Mouse (Mus musculus) neural tube, embryonic 15.5 days (tissue): ENCODE data around the gene Pde6g. TPM values are rescaled to one million over a fixed set of nuclear protein-coding genes. Genes with fewer than 3 reads are reported as not detected.

Source experiments
- ATAC-seq: fragments of 200-750 bp; cut with Nextera tagmentation; 2 replicates; pipeline ENCODE4 v1.8.0; 2017; ENCODE audit warnings: mild to moderate bottlenecking, moderate TSS enrichment, moderate library complexity; ENCODE audit not compliant: low FRiP score
- H3K27ac ChIP-seq: fragments of 300-500 bp; sonication (generic); replicated peaks from 2 replicates; pipeline ENCODE4 v1.5.1; 2015; ENCODE audit warnings: mild to moderate bottlenecking, inconsistent platforms
- H3K27me3 ChIP-seq: fragments of 300-500 bp; sonication (generic); replicated peaks from 2 replicates; pipeline ENCODE4 v1.6.1; 2015; ENCODE audit warnings: inconsistent platforms
- H3K36me3 ChIP-seq: fragments of 300-500 bp; sonication (generic); 2 replicates; pipeline ENCODE4 v1.6.1; 2015; ENCODE audit warnings: inconsistent platforms
- H3K4me1 ChIP-seq: fragments of 300-500 bp; sonication (generic); 2 replicates; pipeline ENCODE4 v1.6.1; 2015; ENCODE audit warnings: inconsistent platforms
- H3K4me2 ChIP-seq: fragments of 300-500 bp; sonication (generic); 2 replicates; pipeline ENCODE4 v1.6.1; 2015; ENCODE audit warnings: inconsistent platforms, mild to moderate bottlenecking, moderate library complexity
- H3K4me3 ChIP-seq: fragments of 300-500 bp; sonication (generic); replicated peaks from 2 replicates; pipeline ENCODE4 v1.5.1; 2015; ENCODE audit warnings: mild to moderate bottlenecking, inconsistent platforms
- H3K9ac ChIP-seq: fragments of 300-500 bp; sonication (generic); replicated peaks from 2 replicates; pipeline ENCODE4 v1.6.1; 2015; ENCODE audit warnings: mild to moderate bottlenecking, inconsistent platforms
- H3K9me3 ChIP-seq: fragments of 300-500 bp; sonication (generic); replicated peaks from 2 replicates; pipeline ENCODE4 v1.6.1; 2016; ENCODE audit warnings: inconsistent platforms
- WGBS: fragments of 180-500 bp; shearing (Covaris S2); methylation state at CpG from one replicate; pipeline ENCODE4 v1.1.7; 2015; ENCODE audit warnings: mixed read lengths; 5-methylcytosine and 5-hydroxymethylcytosine counted together
- polyA plus RNA-seq: library from polyadenylated mRNA; unstranded; fragments of >200 nt; fragmentation: Nextera tagmentation; extraction: Ambion mirVana; gene quantifications from 2 replicates; pipeline ENCODE4 v1.2.1, GENCODE M21; 2015

The Pde6g gene
- polyA plus RNA-seq: 0.09 and 0.28 TPM in 2 replicates

DNA sequence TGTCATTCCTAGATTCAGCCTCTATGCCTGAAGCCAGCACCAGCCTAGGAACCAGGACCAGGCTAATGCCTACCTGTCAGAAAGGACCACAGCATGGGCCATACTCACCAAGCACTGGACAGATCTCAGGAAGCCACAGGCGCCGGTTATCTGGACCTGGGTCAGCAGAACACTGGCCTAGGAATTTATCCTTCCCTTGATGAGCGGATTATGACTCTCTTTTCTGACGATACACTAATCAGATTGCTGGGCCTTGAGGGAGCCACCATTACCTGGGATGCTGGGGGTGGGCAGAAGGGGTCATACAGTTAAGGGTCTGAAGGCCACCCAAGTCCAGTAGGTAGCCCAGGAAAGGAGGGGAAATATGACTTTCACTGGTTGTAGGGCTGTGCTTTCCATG, at the start of gene Pde6g:
TSS of gene Pde6g (minus strand) at position 195 of the 400 bp plus-strand sequence.
- Histone ChIP-seq H3K27me3 (no peaks in the 10 kb centered on the region), H3K9me3 (no peaks in the 10 kb centered on the region), H3K4me1 (peaks cover 9% of the 10 kb centered on the region), H3K4me3 (no peak within 1 kb of the TSS), H3K9ac (no peak within 1 kb of the TSS), H3K4me2 (no peak within 1 kb of the TSS), H3K36me3 (peaks cover 5% of the 10 kb centered on the region; the same call in 1 of the 2 replicates), H3K27ac (no peak within 1 kb of the TSS)
- WGBS: 93% methylated on average over 4 of the region's 4 CpGs
- ATAC-seq: no peak

DNA sequence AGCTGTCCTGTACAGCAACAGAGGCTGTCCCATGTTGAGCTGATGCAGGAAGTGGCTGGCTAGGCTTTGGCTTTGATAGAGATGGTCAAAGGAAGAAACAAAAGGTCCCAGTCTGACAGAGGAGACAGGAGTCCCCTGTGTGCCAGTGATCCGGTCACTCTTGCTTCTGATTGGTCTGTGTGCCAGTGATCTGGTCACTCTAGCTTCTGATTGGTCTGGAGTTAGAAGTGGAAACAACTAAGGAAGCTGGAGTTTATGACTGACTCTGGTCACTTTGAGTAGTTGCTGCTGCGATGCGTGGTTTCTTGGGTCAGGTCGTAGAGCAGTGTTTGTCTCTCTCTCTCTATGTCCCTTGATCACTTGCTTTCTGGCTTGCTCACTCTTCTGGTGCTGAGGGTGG, 48.4 kb upstream of the Pde6g start:
- WGBS: 83% methylated on average over 4 of the region's 4 CpGs
- Histone ChIP-seq H3K9ac (no peak overlapping the region), H3K4me1 (no peaks in the 10 kb centered on the region), H3K4me2 (no peak overlapping the region), H3K9me3 (no peaks in the 10 kb centered on the region), H3K27ac (no peak overlapping the region), H3K4me3 (no peak overlapping the region), H3K36me3 (peaks cover 23% of the 10 kb centered on the region), H3K27me3 (no peaks in the 10 kb centered on the region)
- ATAC-seq: no peak

DNA sequence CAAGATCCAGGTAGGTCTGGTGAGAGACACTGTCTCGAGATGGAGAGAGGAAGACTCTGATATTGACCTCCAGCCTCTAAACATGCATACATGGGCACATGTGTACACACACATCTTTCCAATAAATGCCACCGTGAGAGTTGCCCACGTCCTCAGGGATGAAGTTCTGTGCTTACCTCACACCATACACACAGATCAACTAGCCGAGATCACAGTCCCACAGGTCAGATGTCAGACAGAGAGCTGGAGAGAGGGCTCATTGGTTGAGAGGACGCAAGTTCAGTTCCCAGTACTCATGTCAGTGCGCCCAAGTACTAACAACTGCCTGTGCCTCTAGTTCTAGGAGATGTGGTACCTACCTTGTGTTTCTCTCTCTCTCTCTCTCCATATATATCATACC, 47.7 kb upstream of the Pde6g start:
- 66% methylated on average over 6 of the region's 6 CpGs for WGBS
- Histone ChIP-seq H3K9ac (no peak overlapping the region), H3K9me3 (no peaks in the 10 kb centered on the region), H3K36me3 (peaks cover 25% of the 10 kb centered on the region), H3K4me1 (no peaks in the 10 kb centered on the region), H3K4me3 (no peak overlapping the region), H3K4me2 (no peak overlapping the region), H3K27ac (no peak overlapping the region), H3K27me3 (no peaks in the 10 kb centered on the region)
- ATAC-seq: no peak

DNA sequence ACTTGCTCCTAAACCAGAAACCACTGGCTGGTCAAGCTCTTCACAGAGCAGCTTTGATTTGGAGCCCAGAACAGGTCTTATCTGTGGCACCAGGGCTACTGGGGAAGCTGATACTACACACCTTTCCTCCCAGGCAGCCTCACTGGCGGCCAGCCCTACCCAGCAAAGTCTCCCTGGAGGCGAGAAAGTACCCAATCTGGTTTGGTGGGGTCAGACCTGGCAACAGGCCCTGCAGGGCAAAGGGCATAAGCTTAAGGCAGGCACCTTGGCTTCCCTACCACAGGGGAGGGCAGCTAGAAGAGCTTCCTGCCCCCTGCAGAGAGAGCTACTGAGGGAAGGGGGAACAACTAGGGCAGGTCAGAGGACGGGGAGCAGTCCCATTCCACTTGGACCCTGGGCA, 47.1 kb upstream of the Pde6g start:
- no peaks in the 10 kb centered on the region for H3K27me3 ChIP-seq
- no peak for ATAC-seq
- no peaks in the 10 kb centered on the region for H3K9me3 ChIP-seq

DNA sequence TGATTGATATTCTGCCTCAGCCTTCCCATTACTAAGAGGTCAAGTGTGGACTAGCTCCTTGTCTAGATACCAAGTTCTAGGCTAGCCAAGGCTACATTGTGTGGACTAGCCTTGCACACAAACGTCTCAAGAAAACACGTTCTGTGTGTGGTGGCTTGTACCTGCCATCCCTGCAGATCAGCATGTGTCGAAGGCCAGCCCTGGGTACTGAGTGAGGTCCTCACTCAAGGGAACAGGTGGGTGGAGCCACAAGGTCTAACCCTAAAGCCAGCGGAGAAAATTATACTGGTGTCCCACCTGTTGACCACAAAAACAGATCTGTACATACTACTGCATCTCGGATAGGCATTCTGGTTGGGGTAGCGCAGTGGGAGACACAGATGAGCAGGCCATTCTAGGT, 46.6 kb upstream of the Pde6g start:
- Histone ChIP-seq H3K9me3 (no peaks in the 10 kb centered on the region), H3K9ac (no peak overlapping the region), H3K27ac (no peak overlapping the region), H3K4me1 (no peaks in the 10 kb centered on the region), H3K36me3 (peaks cover 34% of the 10 kb centered on the region), H3K4me2 (no peak overlapping the region), H3K27me3 (no peaks in the 10 kb centered on the region), H3K4me3 (no peak overlapping the region)
- 85% methylated on average over 6 of the region's 6 CpGs for WGBS
- no peak for ATAC-seq

More for the DNA sequence above, 47.1 kb upstream of the Pde6g start:
- H3K27ac ChIP-seq: no peak overlapping the region
- 27% methylated on average over 3 of the region's 3 CpGs for WGBS
- H3K9ac ChIP-seq: no peak overlapping the region
- no peak overlapping the region for H3K4me3 ChIP-seq
- peaks cover 29% of the 10 kb centered on the region for H3K36me3 ChIP-seq
- no peaks in the 10 kb centered on the region for H3K4me1 ChIP-seq
- no peak overlapping the region for H3K4me2 ChIP-seq

DNA sequence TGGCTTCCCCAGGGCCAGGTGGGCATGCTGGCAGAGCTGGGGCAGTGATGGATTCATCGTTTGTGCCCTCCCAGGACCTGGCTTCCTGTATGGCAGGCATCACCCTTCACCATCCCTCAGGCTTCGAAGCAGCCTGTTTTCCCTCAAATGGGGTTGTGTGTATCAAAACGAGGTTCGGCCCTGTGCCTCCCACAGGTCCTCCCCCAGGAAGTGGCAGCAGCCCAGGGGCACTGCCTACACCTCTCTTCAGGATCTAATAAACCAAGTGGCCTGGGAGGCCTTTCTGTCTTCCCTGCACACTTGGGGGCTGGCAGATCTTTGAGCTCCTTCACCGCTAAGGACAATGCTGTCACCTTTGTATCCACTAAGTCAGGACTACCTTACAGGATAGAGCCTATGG, 45.6 kb upstream of the Pde6g start:
- no peak for ATAC-seq
- H3K36me3 ChIP-seq: peaks cover 40% of the 10 kb centered on the region
- 96% methylated on average over 5 of the region's 5 CpGs for WGBS

DNA sequence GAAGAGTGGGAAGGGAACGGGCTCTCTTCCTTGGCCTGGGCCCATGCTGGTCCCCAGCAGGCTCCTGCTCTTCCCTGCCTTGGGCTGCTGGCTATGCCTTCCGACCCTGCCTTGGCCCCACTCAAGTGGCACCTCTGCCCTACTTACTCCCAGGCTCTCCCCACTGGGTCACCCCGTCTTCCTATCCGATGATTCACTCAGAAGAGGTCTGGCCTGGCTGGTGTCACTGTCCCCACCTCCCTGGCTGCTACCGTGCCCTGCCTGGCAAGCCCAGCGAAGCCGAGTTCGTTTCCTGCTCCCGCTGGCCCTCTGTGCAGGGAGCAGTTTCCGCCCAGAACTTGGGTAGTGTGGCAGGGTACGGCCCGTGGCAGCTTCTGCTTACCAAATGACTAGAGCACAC, 44.9 kb upstream of the Pde6g start:
- H3K36me3 ChIP-seq: peaks cover 40% of the 10 kb centered on the region
- H3K27ac ChIP-seq: no peak overlapping the region
- peaks cover 11% of the 10 kb centered on the region for H3K4me1 ChIP-seq
- H3K4me2 ChIP-seq: no peak overlapping the region
- WGBS: 95% methylated on average over 12 of the region's 12 CpGs
- H3K4me3 ChIP-seq: no peak overlapping the region
- H3K27me3 ChIP-seq: no peaks in the 10 kb centered on the region
- no peak overlapping the region for H3K9ac ChIP-seq
- H3K9me3 ChIP-seq: no peaks in the 10 kb centered on the region
- no peak for ATAC-seq

More for the DNA sequence above, 45.6 kb upstream of the Pde6g start:
- H3K27me3 ChIP-seq: no peaks in the 10 kb centered on the region
- H3K27ac ChIP-seq: no peak overlapping the region
- no peak overlapping the region for H3K9ac ChIP-seq
- peaks cover 5% of the 10 kb centered on the region for H3K4me1 ChIP-seq
- no peaks in the 10 kb centered on the region for H3K9me3 ChIP-seq
- H3K4me3 ChIP-seq: no peak overlapping the region
- no peak overlapping the region for H3K4me2 ChIP-seq

DNA sequence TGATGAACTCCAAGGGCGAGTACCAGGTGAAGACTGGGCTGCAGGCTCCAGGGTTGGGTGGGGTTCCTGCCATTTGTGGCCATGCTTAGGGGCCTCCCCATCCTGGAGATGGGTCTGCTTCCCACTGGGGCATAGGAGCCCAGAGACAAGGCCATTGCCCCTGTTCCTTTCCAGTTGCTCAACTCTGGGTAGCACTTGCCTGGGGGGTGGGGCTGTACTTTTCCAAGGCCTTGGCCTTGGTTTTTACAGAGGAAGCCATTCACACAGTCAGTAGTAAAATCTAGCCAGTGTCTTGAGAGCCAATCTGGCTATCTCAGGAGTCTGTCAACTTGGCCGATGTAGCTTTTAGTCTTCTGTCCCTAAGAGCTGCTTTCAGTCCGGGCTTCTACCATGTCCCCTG, 44.1 kb upstream of the Pde6g start:
- H3K9me3 ChIP-seq: no peaks in the 10 kb centered on the region
- no peak overlapping the region for H3K4me2 ChIP-seq
- no peak overlapping the region for H3K27ac ChIP-seq
- WGBS: 90% methylated on average over 3 of the region's 3 CpGs
- H3K9ac ChIP-seq: no peak overlapping the region
- peaks cover 40% of the 10 kb centered on the region for H3K36me3 ChIP-seq
- H3K27me3 ChIP-seq: no peaks in the 10 kb centered on the region
- peaks cover 19% of the 10 kb centered on the region for H3K4me1 ChIP-seq
- no peak overlapping the region for H3K4me3 ChIP-seq
- no peak for ATAC-seq

DNA sequence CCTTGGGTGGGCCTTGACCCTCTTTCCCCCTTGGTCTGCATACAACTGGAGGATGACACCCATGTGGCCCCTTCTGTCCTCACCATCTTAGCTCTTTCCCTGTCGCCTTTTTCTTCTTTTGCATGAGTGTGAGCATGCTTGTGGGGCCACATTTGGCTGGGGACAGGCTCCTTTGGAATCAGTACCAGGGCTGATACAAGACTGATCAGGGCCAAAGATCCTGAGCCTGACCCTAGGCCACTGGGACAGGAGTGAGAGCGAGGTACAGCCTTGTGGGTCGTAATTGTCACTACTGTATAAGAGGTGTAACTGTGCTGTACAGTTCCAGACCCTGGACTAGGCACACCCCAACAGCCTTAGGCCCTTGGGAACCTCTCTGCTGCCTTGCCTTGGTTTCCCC, 40.6 kb upstream of the Pde6g start:
- Histone ChIP-seq H3K36me3 (peaks cover 42% of the 10 kb centered on the region), H3K4me1 (peaks cover 43% of the 10 kb centered on the region), H3K4me2 (peak overlapping the region; percentile 99; the same call in 1 of the 2 replicates), H3K27ac (no peak overlapping the region), H3K4me3 (peak overlapping the region; percentile 99; the same call in 1 of the 2 replicates), H3K27me3 (no peaks in the 10 kb centered on the region), H3K9me3 (no peaks in the 10 kb centered on the region), H3K9ac (0 out of 2 replicates have a peak overlapping the region, but pooled peaks have one; percentile 82)
- no peak for ATAC-seq
- WGBS: 86% methylated on average over 3 of the region's 3 CpGs

DNA sequence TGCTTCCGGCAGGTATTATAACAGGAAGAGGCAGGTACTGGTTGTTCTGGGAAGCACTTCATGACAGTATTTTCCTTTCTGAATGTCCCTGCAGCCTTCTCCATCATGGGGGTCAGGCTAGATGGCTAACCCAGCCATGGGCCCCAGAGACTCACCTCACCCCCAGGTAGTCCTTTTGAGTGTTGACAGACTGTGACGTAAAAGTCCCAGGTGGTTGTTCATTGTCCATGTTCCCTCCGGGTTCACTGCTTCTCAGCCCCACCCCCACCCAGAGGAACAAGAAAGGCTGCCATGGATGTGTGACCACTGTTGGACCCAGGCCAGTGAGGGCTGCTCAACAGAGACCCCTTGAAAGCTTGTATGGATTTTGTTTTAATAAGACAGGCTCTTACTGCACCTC, 40.1 kb upstream of the Pde6g start:
- H3K9ac ChIP-seq: peak overlapping the region; percentile 82
- no peak for ATAC-seq
- H3K27ac ChIP-seq: peak overlapping the region; percentile 83
- no peaks in the 10 kb centered on the region for H3K9me3 ChIP-seq
- peak overlapping the region; percentile 99 for H3K4me2 ChIP-seq
- WGBS: 46% methylated on average over 3 of the region's 3 CpGs
- no peaks in the 10 kb centered on the region for H3K27me3 ChIP-seq
- H3K4me1 ChIP-seq: peaks cover 43% of the 10 kb centered on the region
- H3K36me3 ChIP-seq: peaks cover 42% of the 10 kb centered on the region
- H3K4me3 ChIP-seq: peak overlapping the region; percentile 99

DNA sequence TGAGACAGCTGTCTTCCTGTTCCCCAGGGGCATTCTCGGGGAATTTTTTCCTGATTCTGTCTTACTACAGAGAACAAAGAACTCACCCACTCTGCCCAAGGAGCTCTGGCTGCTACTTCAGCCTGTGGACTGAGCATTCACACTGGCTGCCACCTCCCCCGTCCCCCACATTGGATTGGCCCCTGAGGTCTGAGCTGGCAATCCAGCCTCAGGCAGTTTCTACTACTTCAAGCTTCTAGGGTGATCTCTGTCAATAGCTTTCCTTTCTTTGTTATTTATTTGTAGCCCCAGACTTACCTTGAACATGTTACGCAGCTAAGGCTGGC, 39.5 kb upstream of the Pde6g start:
- Histone ChIP-seq H3K4me3 (peak overlapping the region; percentile 99), H3K4me1 (peaks cover 43% of the 10 kb centered on the region), H3K9ac (peak overlapping the region; percentile 82), H3K27ac (peak overlapping the region; percentile 83), H3K4me2 (peak overlapping the region; percentile 99), H3K36me3 (peaks cover 42% of the 10 kb centered on the region), H3K9me3 (no peaks in the 10 kb centered on the region), H3K27me3 (no peaks in the 10 kb centered on the region)
- 26% methylated on average over 3 of the region's 3 CpGs for WGBS
- no peak for ATAC-seq

DNA sequence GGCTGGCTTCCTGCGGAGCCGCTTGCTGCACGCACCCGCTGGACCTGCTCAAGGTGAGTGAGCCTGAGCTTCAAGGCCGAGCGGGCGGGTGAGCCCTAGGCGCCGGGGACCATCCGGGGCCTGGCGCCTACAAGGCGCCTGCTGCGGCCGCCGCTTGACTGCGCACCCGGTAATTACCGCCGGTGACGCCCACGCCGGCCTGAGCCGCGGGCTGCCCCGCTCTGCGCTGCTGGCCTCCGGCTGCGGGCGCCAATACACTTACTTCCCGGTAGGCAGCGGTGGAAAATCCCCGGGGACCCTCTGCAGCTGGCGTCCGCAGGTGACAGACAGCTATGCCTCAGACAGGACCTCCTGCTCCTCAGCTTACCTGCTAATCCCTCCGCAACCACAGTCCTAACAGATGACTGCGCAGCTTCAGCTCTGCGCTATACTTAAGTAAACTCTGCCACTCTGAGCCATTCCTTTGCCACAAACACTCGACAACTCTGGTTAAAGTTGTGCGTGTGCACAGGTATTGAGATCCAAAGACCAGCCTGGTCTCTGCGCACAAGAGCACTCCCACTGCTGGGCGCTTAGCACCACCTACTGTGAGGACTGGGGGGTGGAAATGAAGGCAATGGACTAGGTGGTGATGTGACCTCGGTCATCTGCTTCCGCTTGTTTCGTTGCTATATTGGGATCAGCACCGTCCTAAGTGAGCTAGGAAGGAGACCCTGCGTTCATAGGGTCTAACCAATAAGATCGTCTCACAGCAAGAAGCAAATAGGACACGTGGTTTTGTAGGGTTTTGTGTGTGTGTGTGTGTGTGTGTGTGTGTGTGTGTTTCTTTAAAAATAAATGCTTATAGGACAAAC, 39.0 kb upstream of the Pde6g start:
- H3K4me2 ChIP-seq: peak overlapping the region; percentile 99
- peaks cover 43% of the 10 kb centered on the region for H3K4me1 ChIP-seq
- peak; percentile 44 for ATAC-seq
- H3K27ac ChIP-seq: peak overlapping the region; percentile 83
- H3K27me3 ChIP-seq: no peaks in the 10 kb centered on the region
- H3K4me3 ChIP-seq: peak overlapping the region; percentile 99
- H3K9ac ChIP-seq: peak overlapping the region; percentile 82
- H3K9me3 ChIP-seq: no peaks in the 10 kb centered on the region
- WGBS: under 1% methylated on average over 47 of the region's 48 CpGs
- peaks cover 44% of the 10 kb centered on the region for H3K36me3 ChIP-seq
